Mouse (Mus musculus) inflammation-experienced regulatory T-cells (primary cell): ENCODE results near the gene Slc39a5. TPM values are rescaled to one million over a fixed set of nuclear protein-coding genes. Genes with fewer than 3 reads are reported as not detected.

Source experiments
- polyA plus RNA-seq, 2 experiments: library from polyadenylated mRNA; unstranded; fragments of 100-300 nt; shearing (Covaris generic); gene quantifications; one replicate each; pipeline ENCODE4 v1.2.1; 2017

The Slc39a5 gene
- not detected for polyA plus RNA-seq

GRCm38 (mm10) chr10:128401056-128401455 lies at the start of gene Slc39a5:
Gene Slc39a5, minus strand, starts transcription at chr10:128401229.

GRCm38 (mm10) chr10:128411211-128412054 lies 10.4 kb upstream of the Slc39a5 start, which contains the start of the genes Nabp2 and Rnf41:
Gene Nabp2, minus strand, starts transcription at chr10:128411492.
Gene Rnf41, plus strand, starts transcription at chr10:128411657.

GRCm38 (mm10) chr10:128376455-128377211 lies 24.4 kb downstream of the Slc39a5 start, which contains the start of gene Ankrd52:
Gene Ankrd52, plus strand, starts transcription at chr10:128377115.

GRCm38 (mm10) chr10:128368402-128369217 lies 32.4 kb downstream of the Slc39a5 start, which contains the start of gene Coq10a:
Gene Coq10a, minus strand, starts transcription at chr10:128368997.

Other genes starting within 250 kb of the Slc39a5 start
- gene Rbms2, start 220.9 kb downstream of the Slc39a5 start, polyA plus RNA-seq: 10 to 100 TPM; 28.7 to 30.5 TPM
- under 1 TPM; 0.52 to 0.61 TPM for gene Gls2, start 206.8 kb downstream of the Slc39a5 start, polyA plus RNA-seq
- 10 to 100 TPM; 14.3 to 22.4 TPM for gene Spryd4, start 189.4 kb downstream of the Slc39a5 start, polyA plus RNA-seq
- gene Mip, start 175.4 kb downstream of the Slc39a5 start, polyA plus RNA-seq: under 1 TPM in 1 of 2 experiments, not detected in 1; 0.18 TPM
- gene Timeless, start 169.2 kb downstream of the Slc39a5 start, polyA plus RNA-seq: 10 to 100 TPM; 19.0 to 23.0 TPM
- not detected for gene Apon, start 147.1 kb downstream of the Slc39a5 start, polyA plus RNA-seq
- gene Apof, start 132.6 kb downstream of the Slc39a5 start, polyA plus RNA-seq: not detected
- gene Stat2, start 130.7 kb downstream of the Slc39a5 start, polyA plus RNA-seq: 10 to 100 TPM; 66.3 to 70.6 TPM
- under 1 TPM in 1 of 2 experiments, not detected in 1; 0.54 TPM for gene Il23a, start 102.5 kb downstream of the Slc39a5 start, polyA plus RNA-seq
- gene Pan2, start 97.9 kb downstream of the Slc39a5 start, polyA plus RNA-seq: 10 to 100 TPM; 39.5 to 50.2 TPM
- 100 to 1,000 TPM in 1 of 2 experiments, 10 to 100 TPM in 1; 89.0 to 132 TPM for gene Cnpy2, start 78.8 kb downstream of the Slc39a5 start, polyA plus RNA-seq
- 100 to 1,000 TPM; 153 to 176 TPM for gene Cs, start 63.5 kb downstream of the Slc39a5 start, polyA plus RNA-seq
- 10 to 100 TPM; 26.8 to 30.6 TPM for gene Coq10a, start 32.2 kb downstream of the Slc39a5 start, polyA plus RNA-seq
- 1 to 10 TPM; 6.3 to 6.5 TPM for gene Ankrd52, start 24.1 kb downstream of the Slc39a5 start, polyA plus RNA-seq
- gene Nabp2, start 10.3 kb upstream of the Slc39a5 start, polyA plus RNA-seq: 100 to 1,000 TPM; 116 to 123 TPM
- gene Rnf41, start 10.4 kb upstream of the Slc39a5 start, polyA plus RNA-seq: 10 to 100 TPM; 37.5 to 41.8 TPM
- gene Smarcc2, start 58.0 kb upstream of the Slc39a5 start, polyA plus RNA-seq: 100 to 1,000 TPM; 111 to 120 TPM
- gene Myl6, start 92.9 kb upstream of the Slc39a5 start, polyA plus RNA-seq: 1,000 to 10,000 TPM; 1,313 to 1,615 TPM
- gene Myl6b, start 97.5 kb upstream of the Slc39a5 start, polyA plus RNA-seq: 1 to 10 TPM; 2.7 to 4.7 TPM
- 100 to 1,000 TPM; 216 to 394 TPM for gene Esyt1, start 124.6 kb upstream of the Slc39a5 start, polyA plus RNA-seq
- 10 to 100 TPM; 22.0 to 27.4 TPM for gene Zc3h10, start 146.5 kb upstream of the Slc39a5 start, polyA plus RNA-seq
- 1,000 to 10,000 TPM; 2,016 to 2,109 TPM for gene Rpl41, start 148.1 kb upstream of the Slc39a5 start, polyA plus RNA-seq
- gene Pa2g4, start 164.8 kb upstream of the Slc39a5 start, polyA plus RNA-seq: 10 to 100 TPM; 26.4 to 30.0 TPM
- 1 to 10 TPM; 2.9 to 8.1 TPM for gene Erbb3, start 188.4 kb upstream of the Slc39a5 start, polyA plus RNA-seq
- gene Rps26, start 225.5 kb upstream of the Slc39a5 start, polyA plus RNA-seq: 100 to 1,000 TPM; 473 to 520 TPM
- 100 to 1,000 TPM in 1 of 2 experiments, 10 to 100 TPM in 1; 71.0 to 105 TPM for gene Ikzf4, start 244.8 kb upstream of the Slc39a5 start, polyA plus RNA-seq